Comparison of ENCODE assay signal across 12 mouse cellular contexts in genomic region chr1:189485336-189485735, GRCm38 (mm10).
"Had no signal": no experiment of that assay in that cellular context is flagged by ENCODE, and none has a peak within 500 bp of the region (broad histone marks: within the 10 kb centered on the region; RNA-seq: fewer than 3 reads in every experiment).

No protein-coding gene starts in this region.

- H3K36me3 ChIP-seq: limb, embryonic 12.5 days; midbrain, embryonic 13.5 days; stomach, embryonic 15.5 days had no signal

- H3K4me2 ChIP-seq: limb, embryonic 12.5 days; midbrain, embryonic 13.5 days; stomach, embryonic 15.5 days had no signal

- H3K9ac ChIP-seq: limb, embryonic 12.5 days; liver, embryonic 14.5 days; midbrain, embryonic 13.5 days; stomach, embryonic 15.5 days had no signal

- H3K27me3 ChIP-seq: midbrain, embryonic 13.5 days; stomach, embryonic 15.5 days had no signal

- H3K4me1 ChIP-seq: limb, embryonic 12.5 days; midbrain, embryonic 13.5 days; stomach, embryonic 15.5 days had no signal

- ATAC-seq: inflammation-experienced regulatory T-cells, adult 6 months; intestine, postnatal 0 days; midbrain, embryonic 13.5 days had no signal

- DNase-seq: liver; lung, adult 2 months; right cerebral cortex, postnatal 14 days; thymus, adult 2 months; thymus, postnatal 25 days had no signal

- H3K9me3 ChIP-seq: limb, embryonic 12.5 days; midbrain, embryonic 13.5 days; stomach, embryonic 15.5 days had no signal

- H3K4me3 ChIP-seq: layer of hippocampus, adult 2 months; limb, embryonic 12.5 days; midbrain, embryonic 13.5 days; stomach, embryonic 15.5 days had no signal

- H3K27ac ChIP-seq: layer of hippocampus, adult 2 months; limb, embryonic 12.5 days; liver, embryonic 14.5 days; midbrain, embryonic 13.5 days; stomach, embryonic 15.5 days had no signal
